Mouse (Mus musculus): ENCODE data around the gene Rasal3. TPM values are rescaled to one million over a fixed set of nuclear protein-coding genes. Genes with fewer than 3 reads are reported as not detected.

Gene Rasal3
- polyA plus RNA-seq (2015; fragmentation: Nextera tagmentation; extraction: Ambion mirVana): 0.20 and 1.4 TPM in 2 replicates

GRCm38 (mm10) chr17:32403417-32403816 is at the start of gene Rasal3:
Rasal3 (minus strand) TSS chr17:32403583.

GRCm38 (mm10) chr17:32452482-32452881 is 49.1 kb upstream of the Rasal3 start, which contains the start of gene Cyp4f39:
Cyp4f39 (plus strand) TSS chr17:32452723.

GRCm38 (mm10) chr17:32424034-32424433 is 20.7 kb upstream of the Rasal3 start, which contains the start of gene Pglyrp2:
Pglyrp2 (minus strand) TSS chr17:32424167.

GRCm38 (mm10) chr17:32389101-32389659 is 14.2 kb downstream of the Rasal3 start, which contains the start of gene Wiz:
Wiz (minus strand) TSS chr17:32389439.

GRCm38 (mm10) chr17:32350382-32350983 is 52.9 kb downstream of the Rasal3 start, which contains the start of gene Akap8l:
Akap8l (minus strand) TSS chr17:32350607.

Small RNAs within 50 kb of the gene (microRNA-seq; reads per million reads assigned to microRNA genes)
- not detected for gene Gm22201

Other genes starting within 250 kb of the Rasal3 start
- gene Notch3, start 236.7 kb downstream of the Rasal3 start, polyA plus RNA-seq (2015; fragmentation: Nextera tagmentation; extraction: Ambion mirVana): 3.0 and 3.3 TPM in 2 replicates
- gene Ephx3, start 214.0 kb downstream of the Rasal3 start, polyA plus RNA-seq (2015; fragmentation: Nextera tagmentation; extraction: Ambion mirVana): 1.2 and 1.4 TPM in 2 replicates
- 35.7 and 41.3 TPM in 2 replicates for gene Brd4, start 118.9 kb downstream of the Rasal3 start, polyA plus RNA-seq (2015; fragmentation: Nextera tagmentation; extraction: Ambion mirVana)
- gene Akap8, start 82.3 kb downstream of the Rasal3 start, polyA plus RNA-seq (2015; fragmentation: Nextera tagmentation; extraction: Ambion mirVana): 35.3 and 36.1 TPM in 2 replicates
- 31.8 and 36.6 TPM in 2 replicates for gene Akap8l, start 53.0 kb downstream of the Rasal3 start, polyA plus RNA-seq (2015; fragmentation: Nextera tagmentation; extraction: Ambion mirVana)
- 10.3 and 12.0 TPM in 2 replicates for gene Wiz, start 14.1 kb downstream of the Rasal3 start, polyA plus RNA-seq (2015; fragmentation: Nextera tagmentation; extraction: Ambion mirVana)
- gene Pglyrp2, start 20.6 kb upstream of the Rasal3 start, polyA plus RNA-seq (2015; fragmentation: Nextera tagmentation; extraction: Ambion mirVana): not detected in 2 replicates
- 3.3 and 3.8 TPM in 2 replicates for gene Cyp4f39, start 49.1 kb upstream of the Rasal3 start, polyA plus RNA-seq (2015; fragmentation: Nextera tagmentation; extraction: Ambion mirVana)
- 3.5 and 4.0 TPM in 2 replicates for gene Cyp4f17, start 102.5 kb upstream of the Rasal3 start, polyA plus RNA-seq (2015; fragmentation: Nextera tagmentation; extraction: Ambion mirVana)
- gene Cyp4f16, start 133.0 kb upstream of the Rasal3 start, polyA plus RNA-seq (2015; fragmentation: Nextera tagmentation; extraction: Ambion mirVana): 13.7 and 14.1 TPM in 2 replicates
- 0.35 TPM in 1 of 2 replicates, not detected in the other for gene Cyp4f37, start 217.7 kb upstream of the Rasal3 start, polyA plus RNA-seq (2015; fragmentation: Nextera tagmentation; extraction: Ambion mirVana)